Mouse (Mus musculus) lung, postnatal 0 days (tissue): ENCODE results near the gene Tbc1d12. TPM values are rescaled to one million over a fixed set of nuclear protein-coding genes. Genes with fewer than 3 reads are reported as not detected.
A peak's percentile ranks its signal among the peaks of the same experiment; 100 is the strongest.
"Not testable (repeated sequence)": the region's sequence is repeated elsewhere in the genome, so short reads cannot be mapped to it uniquely, and the experiment has no call there.

Source experiments
- ATAC-seq: fragments of 200-750 bp; cut with Nextera tagmentation; 2 replicates; pipeline ENCODE4 v1.8.0; 2017; ENCODE audit warnings: moderate library complexity
- DNase-seq: peaks from one replicate; pipeline ENCODE4 v3.0.0-alpha.2; 2016; ENCODE audit warnings: low spot score
- H3K27ac ChIP-seq: fragments of 300-500 bp; sonication (generic); 2 replicates; pipeline ENCODE4 v1.5.1; 2014; ENCODE audit warnings: antibody characterized with exemption, mild to moderate bottlenecking, low read length, mixed read lengths
- H3K27me3 ChIP-seq: fragments of 300-500 bp; sonication (generic); replicated peaks from 2 replicates; pipeline ENCODE4 v1.6.1; 2014; ENCODE audit warnings: low read length, mixed read lengths; ENCODE audit not compliant: insufficient read depth
- H3K36me3 ChIP-seq: fragments of 300-500 bp; sonication (generic); 2 replicates; pipeline ENCODE4 v1.6.1; 2014; ENCODE audit warnings: low read length, mixed read lengths; ENCODE audit not compliant: insufficient read depth
- H3K4me1 ChIP-seq: fragments of 300-500 bp; sonication (generic); 2 replicates; pipeline ENCODE4 v1.6.1; 2014; ENCODE audit warnings: antibody characterized with exemption, low read depth, low read length, mixed read lengths; ENCODE audit not compliant: insufficient read depth
- H3K4me2 ChIP-seq: fragments of 300-500 bp; sonication (generic); replicated peaks from 2 replicates; pipeline ENCODE4 v1.6.1; 2014; ENCODE audit warnings: low read depth, mild to moderate bottlenecking, low read length, moderate library complexity, mixed read lengths
- H3K4me3 ChIP-seq: fragments of 300-500 bp; sonication (generic); 2 replicates; pipeline ENCODE4 v1.5.1; 2014; ENCODE audit warnings: low read depth, low read length
- H3K9ac ChIP-seq: fragments of 300-500 bp; sonication (generic); replicated peaks from 2 replicates; pipeline ENCODE4 v1.6.1; 2014; ENCODE audit warnings: low read depth, mild to moderate bottlenecking
- H3K9me3 ChIP-seq: fragments of 300-500 bp; sonication (generic); 2 replicates; pipeline ENCODE4 v1.6.1; 2016; ENCODE audit warnings: low read length, mixed read lengths
- CTCF ChIP-seq: IDR thresholded peaks from 2 replicates; pipeline ENCODE4 v1.5.1; 2016; ENCODE audit warnings: antibody characterized with exemption, mild to moderate bottlenecking
- EP300 ChIP-seq: IDR thresholded peaks from 2 replicates; pipeline ENCODE4 v1.6.1; 2016; ENCODE audit warnings: antibody characterized with exemption, mild to moderate bottlenecking, control low read depth
- WGBS: fragments of 180-500 bp; shearing (Covaris S2); extraction: QIAGEN DNeasy Blood & Tissue Kit; methylation state at CpG from one replicate; pipeline ENCODE4 v1.1.7; 2014; 5-methylcytosine and 5-hydroxymethylcytosine counted together
- polyA plus RNA-seq: library from polyadenylated mRNA; unstranded; fragments of >200 nt; fragmentation: Nextera tagmentation; extraction: Ambion mirVana; gene quantifications from 2 replicates; pipeline ENCODE4 v1.2.1, GENCODE M21; 2015

Tbc1d12 gene
- polyA plus RNA-seq, 1 experiment from 2014 or later: 2.8 TPM

- Histone ChIP-seq H3K9ac (peak overlapping the region; percentile 73), H3K27me3 (no peaks in the 10 kb centered on the region), H3K9me3 (no peaks in the 10 kb centered on the region), H3K4me2 (peak overlapping the region; percentile 68), H3K4me3 (peak overlapping the region; percentile 85), H3K27ac (peak overlapping the region; percentile 89), H3K4me1 (peaks cover 7% of the 10 kb centered on the region; the same call in 1 of the 2 replicates), H3K36me3 (no peaks in the 10 kb centered on the region)
- DNase-seq (peak; percentile 80), ATAC-seq (peak; percentile 59)
- TF ChIP-seq CTCF (peak; percentile 3; the same call in 1 of the 2 replicates), EP300 (no peak)
- whole genome bisulfite sequencing: under 1% methylated on average over 41 of the region's 54 CpGs
These were observed 827 bp downstream of the Tbc1d12 start for GRCm38 (mm10) chr19:38837171-38837641.

- Histone ChIP-seq H3K9ac (no peak overlapping the region), H3K4me3 (no peak overlapping the region), H3K9me3 (no peaks in the 10 kb centered on the region), H3K4me2 (no peak overlapping the region), H3K36me3 (no peaks in the 10 kb centered on the region), H3K27me3 (no peaks in the 10 kb centered on the region), H3K4me1 (no peaks in the 10 kb centered on the region), H3K27ac (no peak overlapping the region)
- TF ChIP-seq EP300 (no peak), CTCF (no peak)
- 81% methylated on average over 5 of the region's 5 CpGs for WGBS
- ATAC-seq: no peak
- no peak for DNase-seq
These were observed 8.4 kb downstream of the Tbc1d12 start for GRCm38 (mm10) chr19:38844817-38845216.

- H3K9me3 ChIP-seq: no peaks in the 10 kb centered on the region
- DNase-seq (no peak), ATAC-seq (no peak)
- no peaks in the 10 kb centered on the region for H3K36me3 ChIP-seq
- WGBS: 71% methylated on average over 2 of the region's 2 CpGs
- no peaks in the 10 kb centered on the region for H3K4me1 ChIP-seq
- no peak overlapping the region for H3K4me2 ChIP-seq
- H3K9ac ChIP-seq: no peak overlapping the region
- no peaks in the 10 kb centered on the region for H3K27me3 ChIP-seq
- no peak overlapping the region for H3K4me3 ChIP-seq
- TF ChIP-seq EP300: no peak
- no peak for TF ChIP-seq CTCF
- no peak overlapping the region for H3K27ac ChIP-seq
These were observed 10.0 kb downstream of the Tbc1d12 start for GRCm38 (mm10) chr19:38846373-38846772.

- TF ChIP-seq EP300 (no peak), CTCF (0 out of 2 replicates have a peak, but pooled peaks have one; percentile 7)
- Histone ChIP-seq H3K9me3 (no peaks in the 10 kb centered on the region), H3K27me3 (no peaks in the 10 kb centered on the region), H3K27ac (no peak overlapping the region), H3K4me3 (no peak overlapping the region), H3K36me3 (no peaks in the 10 kb centered on the region), H3K9ac (no peak overlapping the region), H3K4me2 (no peak overlapping the region), H3K4me1 (no peaks in the 10 kb centered on the region)
- DNase-seq (no peak), ATAC-seq (no peak)
- 95% methylated on average over 3 of the region's 3 CpGs for WGBS
These were observed 21.8 kb downstream of the Tbc1d12 start for GRCm38 (mm10) chr19:38858224-38858623.

GRCm38 (mm10) chr19:38862523-38862922 is 26.1 kb downstream of the Tbc1d12 start:
- H3K4me1 ChIP-seq: no peaks in the 10 kb centered on the region
- H3K27ac ChIP-seq: no peak overlapping the region
- H3K9ac ChIP-seq: no peak overlapping the region
- DNase-seq (no peak), ATAC-seq (no peak)
- WGBS: 84% methylated on average over 6 of the region's 6 CpGs
- H3K36me3 ChIP-seq: no peaks in the 10 kb centered on the region
- no peaks in the 10 kb centered on the region for H3K27me3 ChIP-seq
- no peak overlapping the region for H3K4me2 ChIP-seq
- H3K9me3 ChIP-seq: no peaks in the 10 kb centered on the region
- TF ChIP-seq EP300: no peak
- TF ChIP-seq CTCF: no peak
- no peak overlapping the region for H3K4me3 ChIP-seq

- H3K27ac ChIP-seq, H3K9ac ChIP-seq, H3K36me3 ChIP-seq, H3K4me2 ChIP-seq, H3K4me3 ChIP-seq, DNase-seq, ATAC-seq, H3K27me3 ChIP-seq, H3K9me3 ChIP-seq, H3K4me1 ChIP-seq: not testable (repeated sequence)
- WGBS: 80% methylated on average over 2 of the region's 8 CpGs
These were observed 38.4 kb downstream of the Tbc1d12 start for GRCm38 (mm10) chr19:38874825-38875224.

- ATAC-seq (no peak), DNase-seq (no peak)
- Histone ChIP-seq H3K27me3 (no peaks in the 10 kb centered on the region), H3K27ac (no peak overlapping the region), H3K9me3 (no peaks in the 10 kb centered on the region), H3K36me3 (no peaks in the 10 kb centered on the region), H3K9ac (no peak overlapping the region), H3K4me1 (no peaks in the 10 kb centered on the region), H3K4me2 (no peak overlapping the region), H3K4me3 (no peak overlapping the region)
- TF ChIP-seq CTCF (peak; percentile 38), EP300 (no peak)
These were observed 43.9 kb downstream of the Tbc1d12 start for GRCm38 (mm10) chr19:38880300-38880699.
